Mouse (Mus musculus): ENCODE data around the gene Gadd45b.

GRCm38 (mm10) chr10:80925472-80925871 is 4.4 kb upstream of the Gadd45b start:
- TF ChIP-seq EP300 (IDR thresholded peaks at IDR 0.05) = no peak
- no peak for TF ChIP-seq CTCF (IDR thresholded peaks at IDR 0.05)
